8 mouse cellular contexts compared by ENCODE assay signal in the genomic region with DNA sequence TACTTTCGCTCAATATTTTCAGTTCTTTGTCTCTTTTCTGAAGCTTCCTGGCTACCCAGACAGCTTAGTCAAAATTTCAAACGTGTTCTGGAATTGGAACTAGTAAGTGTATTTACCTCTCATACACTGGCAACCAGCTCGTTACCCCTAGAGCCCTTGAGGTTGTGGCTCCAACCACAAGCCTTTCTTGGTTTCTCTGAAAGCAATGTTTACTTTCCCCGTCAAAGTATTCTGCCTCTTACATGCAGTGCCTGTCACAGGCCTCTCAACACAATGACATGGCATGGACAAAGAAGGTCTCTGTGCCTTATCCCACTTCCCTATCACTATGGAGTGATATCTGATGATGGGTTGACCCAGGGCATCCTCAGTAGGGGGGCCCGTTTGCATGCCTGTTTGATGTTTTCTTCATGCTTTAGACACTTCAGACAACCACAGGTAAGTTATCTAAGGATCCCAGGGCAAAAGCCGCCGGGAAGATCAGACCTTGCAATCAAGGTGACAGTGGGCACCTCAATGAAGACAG. TPM values are rescaled to one million over a fixed set of nuclear protein-coding genes. Genes with fewer than 3 reads are reported as not detected.
DNase-seq lines count a peak whose midpoint lies in the region; ATAC-seq and TF ChIP-seq lines count a peak whose summit lies in the region.

No protein-coding gene starts in this region.

- H3K36me3 ChIP-seq in heart, embryonic 11.5 days (ENCODE audit: control insufficient read depth, insufficient read depth, low read length) = no peaks in the 10 kb centered on the region
- H3K36me3 ChIP-seq in E14TG2a.4 (ENCODE audit: insufficient read depth, low read length) = no peaks in the 10 kb centered on the region
- H3K36me3 ChIP-seq in forebrain, embryonic 14.5 days (ENCODE audit: control insufficient read depth, insufficient read depth, low read length) = no peaks in the 10 kb centered on the region
- no peaks in the 10 kb centered on the region for H3K36me3 ChIP-seq in liver, embryonic 16.5 days (ENCODE audit: control insufficient read depth, insufficient read depth)
- H3K36me3 ChIP-seq in stomach, embryonic 15.5 days = no peaks in the 10 kb centered on the region

- H3K27ac ChIP-seq in heart, embryonic 11.5 days (ENCODE audit: low read depth, low read length) = peak overlapping the region; percentile 73
- no peak overlapping the region for H3K27ac ChIP-seq in forebrain, embryonic 14.5 days (ENCODE audit: low read depth, low read length)
- peak overlapping the region; percentile 96 for H3K27ac ChIP-seq in liver, embryonic 16.5 days (ENCODE audit: low read length)
- H3K27ac ChIP-seq in stomach, embryonic 15.5 days = 0 out of 2 replicates have a peak overlapping the region, but pooled peaks have one; percentile 65

- peak overlapping the region; percentile 89 for H3K9ac ChIP-seq in heart, embryonic 11.5 days (ENCODE audit: low read depth, low read length)
- peak overlapping the region; percentile 84 for H3K9ac ChIP-seq in forebrain, embryonic 14.5 days (ENCODE audit: low read length)
- peak overlapping the region; percentile 97 for H3K9ac ChIP-seq in liver, embryonic 16.5 days (ENCODE audit: low read depth, low read length)
- peak overlapping the region; percentile 63; the same call in 1 of the 2 replicates for H3K9ac ChIP-seq in stomach, embryonic 15.5 days

- 43% methylated on average over 7 of the region's 7 CpGs for WGBS in heart, embryonic 11.5 days (ENCODE audit: insufficient replicate concordance)
- 33% methylated on average over 7 of the region's 7 CpGs for WGBS in forebrain, embryonic 14.5 days
- 19% methylated on average over 7 of the region's 7 CpGs for WGBS in liver, embryonic 16.5 days (ENCODE audit: insufficient replicate concordance)
- WGBS in stomach, embryonic 15.5 days = 38% methylated on average over 7 of the region's 7 CpGs

- DNase-seq in heart, postnatal 10 days = no peak
- no peak for DNase-seq in forebrain, embryonic 14.5 days (ENCODE audit: low spot score)
- no peak for DNase-seq in gastrocnemius, adult 18-20 months (ENCODE audit: low spot score)
- DNase-seq in testis, postnatal 14 days (ENCODE audit: low spot score) = no peak

- no peaks in the 10 kb centered on the region for H3K9me3 ChIP-seq in heart, embryonic 11.5 days (replicated peaks; ENCODE audit: control insufficient read depth, low read length)
- peaks cover 15% of the 10 kb centered on the region for H3K9me3 ChIP-seq in E14TG2a.4 (ENCODE audit: low read length)
- no peaks in the 10 kb centered on the region for H3K9me3 ChIP-seq in forebrain, embryonic 14.5 days (replicated peaks; ENCODE audit: control insufficient read depth, low read length)
- H3K9me3 ChIP-seq in liver, embryonic 16.5 days (replicated peaks; ENCODE audit: control insufficient read depth, low read length) = no peaks in the 10 kb centered on the region
- H3K9me3 ChIP-seq in stomach, embryonic 15.5 days = no peaks in the 10 kb centered on the region

- H3K27me3 ChIP-seq in heart, embryonic 11.5 days (ENCODE audit: control insufficient read depth, insufficient read depth, low read length) = no peaks in the 10 kb centered on the region
- H3K27me3 ChIP-seq in E14TG2a.4 (ENCODE audit: insufficient read depth, low read length) = no peaks in the 10 kb centered on the region; the same call in 1 of the 2 replicates
- no peaks in the 10 kb centered on the region for H3K27me3 ChIP-seq in forebrain, embryonic 14.5 days (replicated peaks; ENCODE audit: control insufficient read depth, insufficient read depth, low read length)
- no peaks in the 10 kb centered on the region for H3K27me3 ChIP-seq in liver, embryonic 16.5 days (ENCODE audit: control insufficient read depth, insufficient read depth, low read depth, low read length)
- H3K27me3 ChIP-seq in stomach, embryonic 15.5 days (replicated peaks) = no peaks in the 10 kb centered on the region

- H3K4me2 ChIP-seq in heart, embryonic 11.5 days = peak overlapping the region; percentile 84
- peak overlapping the region; percentile 65 for H3K4me2 ChIP-seq in forebrain, embryonic 14.5 days (ENCODE audit: low read length)
- H3K4me2 ChIP-seq in liver, embryonic 16.5 days (ENCODE audit: low read depth, low read length) = peak overlapping the region; percentile 86
- peak overlapping the region; percentile 76 for H3K4me2 ChIP-seq in stomach, embryonic 15.5 days

- intact Hi-C loops in heart, postnatal 10 days (cut with DNase I) = no loop called here

- TF ChIP-seq CTCF in E14TG2a.4 (conservative IDR thresholded peaks at IDR 0.05; ENCODE audit: low read length) = no peak

- no peaks in the 10 kb centered on the region for H3K4me1 ChIP-seq in heart, embryonic 11.5 days (ENCODE audit: control insufficient read depth, insufficient read depth, low read length)
- H3K4me1 ChIP-seq in E14TG2a.4 (replicated peaks; ENCODE audit: low read depth, low read length) = peaks cover 7% of the 10 kb centered on the region; the same call in 1 of the 2 replicates
- H3K4me1 ChIP-seq in forebrain, embryonic 14.5 days (ENCODE audit: control insufficient read depth, insufficient read depth, low read length) = peaks cover 5% of the 10 kb centered on the region; the same call in 1 of the 2 replicates
- H3K4me1 ChIP-seq in liver, embryonic 16.5 days (ENCODE audit: control insufficient read depth, low read depth, low read length) = peaks cover 30% of the 10 kb centered on the region
- H3K4me1 ChIP-seq in stomach, embryonic 15.5 days = peaks cover 4% of the 10 kb centered on the region; the same call in 1 of the 2 replicates

- 0 out of 2 replicates have a peak, but pooled peaks have one; percentile 5 for ATAC-seq in heart, embryonic 11.5 days (replicated peaks; ENCODE audit: insufficient number of reproducible peaks, low FRiP score, low TSS enrichment)
- peak; percentile 4; the same call in 1 of the 2 replicates for ATAC-seq in forebrain, embryonic 14.5 days
- ATAC-seq in liver, embryonic 16.5 days (ENCODE audit: low read depth) = peak; percentile 3; the same call in 1 of the 2 replicates
- no peak for ATAC-seq in stomach, embryonic 15.5 days (ENCODE audit: insufficient read depth, low FRiP score, low read depth)

- H3K4me3 ChIP-seq in heart, embryonic 11.5 days (ENCODE audit: low read depth, low read length) = peak overlapping the region; percentile 80
- H3K4me3 ChIP-seq in E14TG2a.4 (replicated peaks; ENCODE audit: low read length) = peak overlapping the region; percentile 92
- H3K4me3 ChIP-seq in forebrain, embryonic 14.5 days (ENCODE audit: low read depth, low read length) = peak overlapping the region; percentile 72
- H3K4me3 ChIP-seq in liver, embryonic 16.5 days (ENCODE audit: low read depth, low read length) = peak overlapping the region; percentile 90
- H3K4me3 ChIP-seq in stomach, embryonic 15.5 days (replicated peaks) = peak overlapping the region; percentile 77

RNA-seq across cellular contexts. Expression of a gene that starts 1.2 kb away (rescaled TPM):
- polyA plus RNA-seq in heart, embryonic 11.5 days (2014; fragmentation: Nextera tagmentation; extraction: Ambion mirVana) = 4.4 and 5.4 TPM in 2 replicates
- 1 to 10 TPM; 4.3 TPM for total RNA-seq in heart, postnatal 10 days (2021)
- polyA plus RNA-seq in forebrain, embryonic 14.5 days (2014; fragmentation: Nextera tagmentation; extraction: Ambion mirVana) = 14.4 and 17.5 TPM in 2 replicates
- polyA plus RNA-seq in liver, embryonic 16.5 days (2015; fragmentation: Nextera tagmentation; extraction: Ambion mirVana) = 10.2 and 10.7 TPM in 2 replicates
- 7.6 and 8.8 TPM in 2 replicates for polyA plus RNA-seq in stomach, embryonic 15.5 days (2015; fragmentation: Nextera tagmentation; extraction: Ambion mirVana)
- total RNA-seq in gastrocnemius, adult 18-20 months (2021) = 1 to 10 TPM; 3.4 to 3.9 TPM

RNA-seq across cellular contexts. Expression of a gene that starts 31.5 kb away (rescaled TPM):
- polyA plus RNA-seq in heart, embryonic 11.5 days (2014; fragmentation: Nextera tagmentation; extraction: Ambion mirVana) = 14.5 and 21.1 TPM in 2 replicates
- 10 to 100 TPM; 44.4 to 50.2 TPM for total RNA-seq in heart, postnatal 10 days (2021)
- 27.4 and 43.6 TPM in 2 replicates for polyA plus RNA-seq in forebrain, embryonic 14.5 days (2014; fragmentation: Nextera tagmentation; extraction: Ambion mirVana)
- polyA plus RNA-seq in liver, embryonic 16.5 days (2015; fragmentation: Nextera tagmentation; extraction: Ambion mirVana) = 13.4 and 14.7 TPM in 2 replicates
- polyA plus RNA-seq in stomach, embryonic 15.5 days (2015; fragmentation: Nextera tagmentation; extraction: Ambion mirVana) = 19.6 and 27.3 TPM in 2 replicates
- total RNA-seq in gastrocnemius, adult 18-20 months (2021) = 10 to 100 TPM; 49.6 to 52.6 TPM

RNA-seq across cellular contexts. Expression of a gene that starts 56.2 kb away (rescaled TPM):
- 41.1 and 47.9 TPM in 2 replicates for polyA plus RNA-seq in heart, embryonic 11.5 days (2014; fragmentation: Nextera tagmentation; extraction: Ambion mirVana)
- total RNA-seq in heart, postnatal 10 days (2021) = 10 to 100 TPM; 42.7 to 48.2 TPM
- 48.0 and 50.8 TPM in 2 replicates for polyA plus RNA-seq in forebrain, embryonic 14.5 days (2014; fragmentation: Nextera tagmentation; extraction: Ambion mirVana)
- 20.0 and 20.5 TPM in 2 replicates for polyA plus RNA-seq in liver, embryonic 16.5 days (2015; fragmentation: Nextera tagmentation; extraction: Ambion mirVana)
- 45.2 and 51.2 TPM in 2 replicates for polyA plus RNA-seq in stomach, embryonic 15.5 days (2015; fragmentation: Nextera tagmentation; extraction: Ambion mirVana)
- 10 to 100 TPM; 29.9 to 33.5 TPM for total RNA-seq in gastrocnemius, adult 18-20 months (2021)
